Mouse (Mus musculus): ENCODE data around the gene Hipk3. TPM values are rescaled to one million over a fixed set of nuclear protein-coding genes. Genes with fewer than 3 reads are reported as not detected.
A peak's percentile ranks its signal among the peaks of the same experiment; 100 is the strongest.

Gene Hipk3
- polyA plus RNA-seq, 1 experiment from 2014 or later, result 8.8 TPM

DNA sequence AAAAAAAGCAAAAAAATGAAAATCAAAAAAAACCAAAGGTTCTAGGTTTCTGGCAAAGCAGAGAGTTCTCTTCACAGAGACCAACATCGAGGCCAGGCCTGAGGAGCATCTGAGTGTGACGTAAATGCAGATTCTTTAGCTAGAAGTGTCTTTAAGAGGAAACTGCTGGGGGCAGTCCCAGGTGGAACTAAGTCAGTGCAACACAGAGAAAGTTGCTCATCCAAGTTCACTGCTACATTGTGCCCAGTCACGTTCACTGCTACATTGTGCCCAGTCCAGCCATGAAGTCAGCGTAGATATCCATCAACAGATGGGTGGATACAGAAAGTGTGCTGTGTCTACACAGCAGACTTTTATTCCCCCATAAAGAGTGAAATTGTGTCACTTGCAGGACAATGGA is 110.7 kb downstream of the Hipk3 start:
- ATAC-seq (ENCODE audit: low FRiP score, low TSS enrichment), result no peak
- TF ChIP-seq EP300 (optimal IDR thresholded peaks at IDR 0.05) (no peak), CTCF (IDR thresholded peaks at IDR 0.05; ENCODE audit: low read depth) (no peak)

DNA sequence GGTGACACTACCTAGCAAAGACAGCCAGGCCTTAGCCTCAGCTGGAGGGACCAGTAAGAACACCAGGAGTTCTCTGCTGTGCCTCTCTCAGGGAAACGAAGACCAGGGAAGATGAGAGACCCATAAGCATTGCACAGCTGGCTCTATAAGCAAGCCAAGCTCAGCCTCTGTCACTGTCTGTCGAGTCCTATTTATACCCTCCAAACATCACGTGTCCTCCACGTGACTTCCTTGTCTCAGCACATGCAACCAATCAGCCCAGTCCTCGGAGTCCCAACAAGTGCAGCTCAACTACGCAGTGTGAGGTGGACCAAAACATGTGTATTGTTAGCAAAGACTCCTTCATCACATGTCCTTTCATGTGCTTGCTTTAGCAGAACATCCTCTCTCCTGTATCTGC is 111.4 kb downstream of the Hipk3 start:
- Histone ChIP-seq H3K9ac (ENCODE audit: low read length) (no peak overlapping the region), H3K27me3 (ENCODE audit: control insufficient read depth, insufficient read depth, low read length) (no peaks in the 10 kb centered on the region), H3K27ac (replicated peaks) (no peak overlapping the region), H3K4me1 (replicated peaks; ENCODE audit: control insufficient read depth, insufficient read depth) (no peaks in the 10 kb centered on the region), H3K36me3 (ENCODE audit: control insufficient read depth, insufficient read depth, low read length) (no peaks in the 10 kb centered on the region), H3K4me3 (ENCODE audit: low read depth, low read length) (no peak overlapping the region), H3K9me3 (ENCODE audit: control insufficient read depth, low read length) (no peaks in the 10 kb centered on the region), H3K4me2 (replicated peaks; ENCODE audit: low read depth) (no peak overlapping the region)
- WGBS, result 86% methylated on average over 6 of the region's 6 CpGs
- no peak for DNase-seq (ENCODE audit: low spot score)
- TF ChIP-seq CTCF (IDR thresholded peaks at IDR 0.05; ENCODE audit: low read depth) (no peak), EP300 (optimal IDR thresholded peaks at IDR 0.05) (no peak)
- ATAC-seq (ENCODE audit: low FRiP score, low TSS enrichment), result no peak

More for the DNA sequence above, 110.7 kb downstream of the Hipk3 start:
- no peak overlapping the region for H3K4me2 ChIP-seq (replicated peaks; ENCODE audit: low read depth)
- H3K27ac ChIP-seq (replicated peaks), result no peak overlapping the region
- no peaks in the 10 kb centered on the region for H3K27me3 ChIP-seq (ENCODE audit: control insufficient read depth, insufficient read depth, low read length)
- H3K36me3 ChIP-seq (ENCODE audit: control insufficient read depth, insufficient read depth, low read length), result no peaks in the 10 kb centered on the region
- WGBS, result 88% methylated on average over 4 of the region's 4 CpGs
- no peaks in the 10 kb centered on the region for H3K9me3 ChIP-seq (ENCODE audit: control insufficient read depth, low read length)
- no peak overlapping the region for H3K4me3 ChIP-seq (ENCODE audit: low read depth, low read length)
- no peak overlapping the region for H3K9ac ChIP-seq (ENCODE audit: low read length)
- no peak for DNase-seq (ENCODE audit: low spot score)
- no peaks in the 10 kb centered on the region for H3K4me1 ChIP-seq (replicated peaks; ENCODE audit: control insufficient read depth, insufficient read depth)

- Histone ChIP-seq H3K9ac (ENCODE audit: low read length) (no peak overlapping the region), H3K27ac (replicated peaks) (no peak overlapping the region), H3K36me3 (ENCODE audit: control insufficient read depth, insufficient read depth, low read length) (no peaks in the 10 kb centered on the region), H3K4me2 (replicated peaks; ENCODE audit: low read depth) (no peak overlapping the region), H3K4me1 (replicated peaks; ENCODE audit: control insufficient read depth, insufficient read depth) (no peaks in the 10 kb centered on the region), H3K4me3 (ENCODE audit: low read depth, low read length) (no peak overlapping the region), H3K9me3 (ENCODE audit: control insufficient read depth, low read length) (no peaks in the 10 kb centered on the region), H3K27me3 (ENCODE audit: control insufficient read depth, insufficient read depth, low read length) (no peaks in the 10 kb centered on the region)
- WGBS, result 12% methylated on average over 7 of the region's 7 CpGs
- ATAC-seq (ENCODE audit: low FRiP score, low TSS enrichment) (no peak), DNase-seq (ENCODE audit: low spot score) (no peak)
- TF ChIP-seq CTCF (IDR thresholded peaks at IDR 0.05; ENCODE audit: low read depth) (no peak), EP300 (optimal IDR thresholded peaks at IDR 0.05) (no peak)
These were observed 114.9 kb downstream of the Hipk3 start for GRCm38 (mm10) chr2:104379304-104379703.

DNA sequence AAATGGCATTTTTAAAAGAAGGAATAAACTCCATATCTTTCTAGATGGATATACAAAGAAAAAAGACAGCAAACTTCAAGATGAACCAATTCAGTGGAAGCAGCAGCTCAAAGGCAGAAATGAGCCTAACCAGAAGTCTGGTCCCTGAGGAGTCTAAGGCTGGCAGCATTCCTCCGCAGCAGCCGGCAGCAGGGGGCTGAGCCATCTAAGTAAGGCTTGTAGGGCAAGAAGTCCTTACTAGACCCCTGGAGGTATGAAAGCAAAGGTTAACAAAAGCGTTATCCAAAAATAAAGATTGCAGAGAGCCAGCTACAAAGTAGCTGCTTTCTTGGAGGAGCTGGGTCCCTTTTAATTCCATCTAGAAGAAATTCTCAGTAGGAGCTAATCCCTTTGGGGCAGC is 115.5 kb downstream of the Hipk3 start:
- no peaks in the 10 kb centered on the region for H3K27me3 ChIP-seq (ENCODE audit: control insufficient read depth, insufficient read depth, low read length)

DNA sequence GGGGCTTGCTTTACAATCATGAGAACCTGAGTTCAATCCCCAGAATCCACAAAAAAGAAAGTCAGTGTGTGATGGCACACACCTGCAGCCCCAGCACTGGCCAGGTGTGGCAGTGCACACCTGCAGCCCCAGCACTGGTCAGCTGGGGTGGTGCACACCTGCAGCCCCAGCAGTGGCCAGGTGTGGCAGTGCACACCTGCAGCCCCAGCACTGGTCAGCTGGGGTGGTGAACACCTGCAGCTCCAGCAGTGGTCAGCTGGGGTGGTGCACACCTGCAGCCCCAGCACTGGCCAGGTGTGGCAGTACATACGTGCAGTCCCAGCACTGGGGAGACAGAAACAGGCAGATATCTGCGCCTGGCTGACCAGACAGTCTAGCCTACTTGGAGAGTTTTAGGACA is 116.3 kb downstream of the Hipk3 start:
- Histone ChIP-seq H3K9me3 (ENCODE audit: control insufficient read depth, low read length) (no peaks in the 10 kb centered on the region), H3K4me1 (replicated peaks; ENCODE audit: control insufficient read depth, insufficient read depth) (no peaks in the 10 kb centered on the region), H3K27me3 (ENCODE audit: control insufficient read depth, insufficient read depth, low read length) (no peaks in the 10 kb centered on the region), H3K4me2 (replicated peaks; ENCODE audit: low read depth) (no peak overlapping the region), H3K4me3 (ENCODE audit: low read depth, low read length) (no peak overlapping the region), H3K36me3 (ENCODE audit: control insufficient read depth, insufficient read depth, low read length) (no peaks in the 10 kb centered on the region), H3K9ac (ENCODE audit: low read length) (no peak overlapping the region), H3K27ac (replicated peaks) (no peak overlapping the region)
- 45% methylated on average over 2 of the region's 2 CpGs for WGBS
- DNase-seq (ENCODE audit: low spot score), result peak; percentile 67
- peak; percentile 97 for ATAC-seq (ENCODE audit: low FRiP score, low TSS enrichment)
- TF ChIP-seq EP300 (optimal IDR thresholded peaks at IDR 0.05), result no peak
- TF ChIP-seq CTCF (IDR thresholded peaks at IDR 0.05; ENCODE audit: low read depth), result peak; percentile 62

More for the DNA sequence above, 115.5 kb downstream of the Hipk3 start:
- Histone ChIP-seq H3K4me3 (ENCODE audit: low read depth, low read length) (no peak overlapping the region), H3K27ac (replicated peaks) (no peak overlapping the region), H3K9me3 (ENCODE audit: control insufficient read depth, low read length) (no peaks in the 10 kb centered on the region), H3K36me3 (ENCODE audit: control insufficient read depth, insufficient read depth, low read length) (no peaks in the 10 kb centered on the region), H3K4me1 (replicated peaks; ENCODE audit: control insufficient read depth, insufficient read depth) (no peaks in the 10 kb centered on the region), H3K4me2 (replicated peaks; ENCODE audit: low read depth) (no peak overlapping the region), H3K9ac (ENCODE audit: low read length) (no peak overlapping the region)
- TF ChIP-seq CTCF (IDR thresholded peaks at IDR 0.05; ENCODE audit: low read depth) (no peak), EP300 (optimal IDR thresholded peaks at IDR 0.05) (no peak)
- ATAC-seq (ENCODE audit: low FRiP score, low TSS enrichment), result no peak
- no peak for DNase-seq (ENCODE audit: low spot score)
- 23% methylated on average over 3 of the region's 3 CpGs for WGBS

MicroRNAs encoded within 50 kb of the gene (microRNA counts, 519-probe panel; counts per million panel counts)
- microRNA mmu-miR-1902, result 3,745 counts per million, percentile 23 among the panel's probes with 10 or more counts

Small RNA genes within 50 kb of the gene (microRNA-seq; reads per million reads assigned to microRNA genes)
- not detected for gene Mir1902

Other genes with a start within 250 kb of the Hipk3 start
- gene D430041D05Rik, start 83.4 kb downstream of the Hipk3 start, polyA plus RNA-seq (2015; fragmentation: Nextera tagmentation; extraction: Ambion mirVana), result 0.06 and 0.08 TPM in 2 replicates
- gene Cstf3, start 96.1 kb upstream of the Hipk3 start, polyA plus RNA-seq (2015; fragmentation: Nextera tagmentation; extraction: Ambion mirVana), result 32.9 and 33.4 TPM in 2 replicates
- 22.0 and 23.9 TPM in 2 replicates for gene Tcp11l1, start 217.7 kb upstream of the Hipk3 start, polyA plus RNA-seq (2015; fragmentation: Nextera tagmentation; extraction: Ambion mirVana)
- gene Pin1rt1, start 221.9 kb upstream of the Hipk3 start, polyA plus RNA-seq (2015; fragmentation: Nextera tagmentation; extraction: Ambion mirVana), result 0.08 TPM in 1 of 2 replicates, not detected in the other
- gene Depdc7, start 248.4 kb upstream of the Hipk3 start, polyA plus RNA-seq (2015; fragmentation: Nextera tagmentation; extraction: Ambion mirVana), result 7.3 and 7.4 TPM in 2 replicates